In the genomic region with DNA sequence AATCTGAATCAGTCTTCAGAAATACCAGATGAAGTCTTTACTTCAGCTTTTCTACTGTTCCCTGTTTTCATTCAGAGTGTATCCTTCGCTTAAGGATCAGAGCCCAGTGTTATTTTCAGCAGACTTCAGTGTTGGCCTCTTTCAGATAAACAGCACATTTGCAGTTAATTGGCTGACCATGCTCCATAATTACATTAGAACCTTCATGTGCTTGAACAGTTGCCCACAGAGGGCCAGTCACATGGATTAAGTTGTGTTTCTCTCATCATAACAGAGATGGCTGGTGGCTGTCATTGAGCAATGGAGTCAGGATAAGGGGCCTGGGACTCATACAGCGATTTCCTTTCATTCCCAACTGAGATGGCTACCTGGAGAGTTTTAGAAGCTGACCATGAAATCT, we compare ENCODE assay signal across 26 mouse cellular contexts.
DNase-seq lines count a peak whose midpoint lies in the region; ATAC-seq and TF ChIP-seq lines count a peak whose summit lies in the region.
"Had no signal": no experiment of that assay in that cellular context is flagged by ENCODE, and none has a peak within 500 bp of the region (broad histone marks: within the 10 kb centered on the region; RNA-seq: fewer than 3 reads in every experiment).

No protein-coding gene starts in this region.

- 81% methylated on average over 2 of the region's 2 CpGs for WGBS in hindbrain, embryonic 12.5 days

- TF ChIP-seq POLR2A in brain, embryonic 14.5 days (IDR thresholded peaks at IDR 0.05; ENCODE audit: borderline replicate concordance, extremely low read depth, insufficient read depth, insufficient read length, poor library complexity, severe bottlenecking), result no peak

- no peak overlapping the region for H3K4me3 ChIP-seq in hindbrain, embryonic 12.5 days
- H3K4me3 ChIP-seq: embryonic facial prominence, embryonic 12.5 days; embryonic facial prominence, embryonic 15.5 days; gastrocnemius, adult 2 months; heart, embryonic 10.5 days; heart, embryonic 13.5 days; hindbrain, embryonic 15.5 days had no signal

- ATAC-seq in hindbrain, embryonic 12.5 days (ENCODE audit: low FRiP score), result no peak
- ATAC-seq: CD4-positive, CD25-positive, alpha-beta regulatory T cell, adult 4 months; forebrain, embryonic 14.5 days; forebrain, postnatal 0 days; intestine, postnatal 0 days; Patski had no signal

- peak; percentile 80 for DNase-seq in MN1 (ENCODE audit: low spot score)
- peak; percentile 16 for DNase-seq in Muller cell, postnatal 12 days (ENCODE audit: inconsistent ontology term)
- DNase-seq in brain, embryonic 14.5 days (ENCODE audit: low read depth), result peak; percentile 25
- DNase-seq in adrenal gland, postnatal 10 days, result no peak
- no peak for DNase-seq in urinary bladder, postnatal 14 days (ENCODE audit: low spot score)
- DNase-seq: adrenal gland, adult 2 months; adrenal gland, postnatal 36 days; cerebellum, adult 18-20 months; cerebellum, adult 9-10 months; cerebellum, postnatal 25 days; forebrain, postnatal 0 days; gastrocnemius, adult 2 months; gastrocnemius, postnatal 25 days; heart, adult 18-20 months; heart, postnatal 14 days; heart, postnatal 4 days had no signal

- peaks cover 24% of the 10 kb centered on the region for H3K4me1 ChIP-seq in hindbrain, embryonic 12.5 days

- no peak overlapping the region for H3K27ac ChIP-seq in hindbrain, embryonic 12.5 days
- H3K27ac ChIP-seq: embryonic facial prominence, embryonic 12.5 days; embryonic facial prominence, embryonic 15.5 days; heart, embryonic 13.5 days; hindbrain, embryonic 15.5 days had no signal

- H3K27me3 ChIP-seq in hindbrain, embryonic 12.5 days, result 0 out of 2 replicates have a peak, but pooled peaks cover 2% of the 10 kb centered on the region
- H3K27me3 ChIP-seq: embryonic facial prominence, embryonic 15.5 days; heart, embryonic 13.5 days; Patski had no signal

- no peaks in the 10 kb centered on the region for H3K36me3 ChIP-seq in hindbrain, embryonic 12.5 days
- H3K36me3 ChIP-seq: embryonic facial prominence, embryonic 12.5 days; embryonic facial prominence, embryonic 15.5 days; heart, embryonic 10.5 days; heart, embryonic 13.5 days; hindbrain, embryonic 15.5 days had no signal

- no peak overlapping the region for H3K4me2 ChIP-seq in hindbrain, embryonic 12.5 days (replicated peaks)
- H3K4me2 ChIP-seq: embryonic facial prominence, embryonic 12.5 days; embryonic facial prominence, embryonic 15.5 days; heart, embryonic 13.5 days; hindbrain, embryonic 15.5 days had no signal

- no peak for TF ChIP-seq CTCF in brain, embryonic 14.5 days (IDR thresholded peaks at IDR 0.05; ENCODE audit: borderline replicate concordance, extremely low read depth, insufficient read depth, insufficient read length)

- no peaks in the 10 kb centered on the region for H3K9me3 ChIP-seq in hindbrain, embryonic 12.5 days (replicated peaks)
- H3K9me3 ChIP-seq: embryonic facial prominence, embryonic 12.5 days; embryonic facial prominence, embryonic 15.5 days; heart, embryonic 10.5 days; heart, embryonic 13.5 days; hindbrain, embryonic 15.5 days had no signal

- H3K9ac ChIP-seq in hindbrain, embryonic 12.5 days, result no peak overlapping the region
- H3K9ac ChIP-seq: embryonic facial prominence, embryonic 12.5 days; embryonic facial prominence, embryonic 15.5 days; forebrain, postnatal 0 days; heart, embryonic 13.5 days; hindbrain, embryonic 15.5 days had no signal

Comparison
In these comparisons a context has a peak if more than half of its experiments do, and no peak if none do; other contexts are left out.
1. DNase-seq: peak in MN1 (single experiment), Muller cell, postnatal 12 days (single experiment) and brain, embryonic 14.5 days (single experiment); none in adrenal gland, postnatal 10 days (single experiment) and urinary bladder, postnatal 14 days (single experiment).